Mouse (Mus musculus): ENCODE results near the gene Tmem39a. TPM values are rescaled to one million over a fixed set of nuclear protein-coding genes. Genes with fewer than 3 reads are reported as not detected.

Gene Tmem39a
- total RNA-seq, 4 experiments from 2014 or later, result 79.2 to 118 (median 92.6) TPM

DNA sequence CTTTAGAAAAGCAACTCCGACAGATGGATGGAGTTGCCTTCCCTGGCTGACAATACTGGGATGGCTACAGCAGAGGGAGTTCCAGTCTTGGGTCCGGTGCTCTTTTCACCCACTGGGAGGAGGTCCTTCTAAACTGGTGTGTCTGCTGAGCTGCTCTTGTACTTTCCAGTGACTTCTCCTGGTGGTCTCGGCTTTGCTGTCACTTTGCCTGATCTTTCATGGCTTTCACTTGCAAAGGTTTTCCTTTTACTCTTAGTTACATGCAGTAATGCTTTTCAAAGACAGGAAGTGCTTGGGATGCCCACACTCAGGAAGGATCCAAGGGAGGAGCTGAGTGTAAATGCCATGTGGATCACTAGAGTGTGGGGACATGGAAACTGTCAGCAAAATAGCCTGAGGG, 33.0 kb downstream of the Tmem39a start:
- no peak for DNase-seq

GRCm38 (mm10) chr16:38592026-38592678, 33.7 kb downstream of the Tmem39a start:
- no peak for DNase-seq

DNA sequence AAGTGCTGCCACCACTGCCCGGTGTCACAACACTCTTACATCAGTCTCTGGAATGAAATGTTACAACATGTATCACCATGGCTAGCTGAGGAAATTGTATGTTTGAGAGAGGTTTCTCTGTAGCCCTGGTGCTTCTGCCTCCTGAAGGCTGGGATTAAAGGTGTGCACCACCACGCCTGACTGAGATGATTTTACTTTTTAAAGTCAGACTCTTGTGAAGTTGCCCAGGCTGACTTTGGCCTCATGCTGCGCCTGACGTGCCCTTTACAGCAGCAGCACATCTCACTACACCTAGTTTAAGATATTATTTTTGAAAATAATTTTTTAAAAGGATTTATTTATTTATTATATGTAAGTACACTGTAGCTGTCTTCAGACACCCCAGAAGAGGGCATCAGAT, 34.4 kb downstream of the Tmem39a start:
- no peak for DNase-seq

GRCm38 (mm10) chr16:38594435-38594834, 35.9 kb downstream of the Tmem39a start:
- DNase-seq, result no peak

DNA sequence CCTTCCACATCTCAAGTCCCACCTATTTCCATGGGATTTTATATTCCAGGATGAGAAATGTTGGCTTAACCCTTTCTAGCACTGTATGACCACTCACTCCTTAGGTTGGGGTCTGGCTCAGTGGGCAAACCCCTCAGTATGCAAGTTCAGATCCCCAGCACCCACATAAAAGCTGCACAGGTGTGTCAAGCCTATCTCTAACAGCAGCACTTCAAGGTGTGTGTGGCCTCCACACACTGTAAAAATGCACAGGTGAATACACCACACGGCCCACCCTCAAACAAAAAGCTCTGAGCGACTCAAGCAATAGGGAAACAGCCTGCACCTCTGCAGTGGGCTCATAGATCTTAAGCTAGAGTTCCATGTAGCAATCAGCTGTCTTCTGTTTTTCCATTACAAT, 37.6 kb downstream of the Tmem39a start:
- no peak for DNase-seq

DNA sequence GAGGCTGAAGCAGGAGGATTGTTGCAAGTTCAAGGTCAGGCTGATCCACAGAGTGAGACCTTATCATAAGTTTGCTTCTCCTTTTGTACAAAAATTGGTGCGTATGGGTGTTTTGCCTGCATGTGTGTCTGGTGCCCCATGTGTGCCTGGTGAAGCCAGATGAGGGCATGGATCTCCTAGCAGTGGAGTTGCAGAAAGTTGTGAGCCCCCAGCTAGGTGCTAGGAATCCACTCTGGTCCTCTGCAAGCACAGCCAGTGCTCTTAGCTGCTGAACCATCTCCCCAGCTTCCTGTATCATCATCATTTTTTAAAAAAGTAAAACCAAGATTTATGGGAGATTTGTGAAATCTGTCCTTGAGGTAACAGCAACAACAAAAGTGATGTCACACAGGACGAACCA, 38.2 kb downstream of the Tmem39a start:
- no peak for DNase-seq

- no peak for DNase-seq
Measured at GRCm38 (mm10) chr16:38598986-38599680, 40.6 kb downstream of the Tmem39a start.

- no peak for DNase-seq
Measured at GRCm38 (mm10) chr16:38602989-38603804, 44.7 kb downstream of the Tmem39a start.

DNA sequence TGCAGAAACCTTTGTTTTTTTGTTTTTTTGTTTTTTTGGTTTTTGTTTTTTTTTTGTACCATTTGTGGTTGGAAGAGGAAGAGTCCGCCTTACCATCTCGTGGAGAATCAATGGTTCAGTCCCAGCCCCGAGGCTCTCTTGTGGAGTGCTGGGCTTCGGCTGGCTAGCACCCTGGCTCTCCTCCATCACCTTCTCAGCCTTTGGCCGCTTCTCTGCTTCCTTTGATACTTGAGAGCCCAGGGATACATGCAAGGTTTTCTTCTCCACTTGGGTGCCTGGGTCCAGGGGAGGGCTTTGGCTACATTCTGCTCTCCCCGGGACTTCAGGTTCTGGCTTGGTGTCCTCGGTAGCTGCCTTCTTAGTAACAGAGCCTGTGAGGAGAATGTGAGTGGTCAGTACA, 48.0 kb downstream of the Tmem39a start:
- DNase-seq, result no peak

DNA sequence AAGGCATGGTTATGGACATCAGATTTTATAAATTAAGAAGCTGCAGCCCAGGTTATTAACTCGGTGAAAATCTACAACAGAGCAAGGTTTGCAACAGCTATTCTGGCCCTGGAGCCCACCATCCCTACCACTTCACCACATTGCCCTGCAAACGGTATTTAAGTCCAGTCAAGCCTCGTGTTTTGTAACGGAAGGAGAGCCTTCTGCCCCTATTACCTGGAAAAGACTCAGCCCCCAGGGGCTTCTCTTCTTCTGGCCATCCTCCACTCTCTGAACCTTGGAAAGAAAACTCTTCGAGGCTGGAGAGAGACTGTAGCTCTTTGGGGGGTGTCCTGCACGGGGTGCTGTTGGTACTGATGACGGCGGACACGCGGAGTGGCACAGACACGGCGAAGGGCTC, 50.2 kb downstream of the Tmem39a start:
- DNase-seq, result no peak

GRCm38 (mm10) chr16:38609092-38609491, 50.6 kb downstream of the Tmem39a start:
- no peak for DNase-seq

DNA sequence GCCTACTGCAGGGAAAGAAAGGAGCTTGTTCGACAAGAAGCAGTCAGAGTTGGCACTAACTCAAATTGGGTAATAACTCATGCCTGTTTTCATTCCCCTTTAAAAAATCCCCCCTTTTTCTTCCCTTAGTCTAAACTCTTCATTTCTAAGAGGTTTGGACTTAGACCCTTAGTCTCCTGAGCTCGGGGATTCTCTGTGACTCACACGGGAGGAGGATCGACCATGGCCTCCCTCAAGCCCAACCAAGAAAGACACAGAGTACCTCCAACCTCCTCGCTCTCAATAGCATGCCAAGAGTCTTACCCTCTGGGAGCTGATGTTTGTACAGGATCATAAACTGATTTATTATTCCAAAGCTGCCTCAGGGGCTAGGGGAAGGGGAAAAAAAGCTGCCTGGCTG, 54.1 kb downstream of the Tmem39a start:
- no peak for DNase-seq

- DNase-seq, result no peak
Measured at GRCm38 (mm10) chr16:38613646-38614045, 55.1 kb downstream of the Tmem39a start.

DNA sequence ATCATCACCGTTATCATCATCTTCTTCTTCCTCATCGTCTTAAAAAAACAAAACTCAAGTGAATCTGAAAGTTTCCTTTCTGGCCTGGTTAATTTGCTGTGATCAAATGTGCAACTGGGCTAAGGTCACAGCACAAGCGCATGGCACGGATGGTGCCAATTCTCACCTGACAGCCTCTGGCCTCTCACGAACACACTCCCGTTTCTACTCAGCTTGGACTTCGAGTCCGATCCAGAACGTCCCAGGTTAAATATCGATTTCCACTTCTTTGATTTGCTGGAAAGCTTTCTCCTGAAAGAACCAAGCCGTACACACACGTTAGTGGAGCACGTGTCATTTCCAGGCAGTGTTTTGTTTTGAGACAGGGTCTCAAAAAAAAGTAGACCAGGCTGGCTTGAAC, 59.5 kb downstream of the Tmem39a start:
- DNase-seq, result no peak

DNA sequence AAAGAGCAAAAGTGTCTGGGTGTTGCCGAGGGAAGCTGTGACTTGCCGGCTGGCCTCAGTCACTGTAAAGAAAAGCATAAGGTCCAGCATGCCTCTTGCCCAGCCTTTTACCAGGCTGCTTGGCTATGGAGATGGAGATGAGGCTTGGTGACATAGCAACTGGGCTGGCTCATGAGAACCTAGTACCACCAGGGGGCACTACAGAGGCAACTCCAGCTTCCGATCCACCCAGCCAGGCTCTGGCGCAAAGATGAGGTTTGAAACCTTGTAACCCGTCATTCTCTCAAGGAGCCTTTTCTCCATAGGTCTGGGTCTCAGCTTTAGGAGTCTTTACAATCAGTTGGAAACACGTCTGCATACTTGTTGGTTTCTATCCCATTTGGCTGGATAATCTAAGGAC, 60.6 kb downstream of the Tmem39a start:
- peak; percentile 55 for DNase-seq

GRCm38 (mm10) chr16:38620696-38621450, 62.4 kb downstream of the Tmem39a start:
- peak; percentile 69 for DNase-seq

- DNase-seq, result no peak
Measured at GRCm38 (mm10) chr16:38622283-38622682, 63.8 kb downstream of the Tmem39a start.

- DNase-seq, result no peak
Measured at GRCm38 (mm10) chr16:38624303-38624702, 65.8 kb downstream of the Tmem39a start.

DNA sequence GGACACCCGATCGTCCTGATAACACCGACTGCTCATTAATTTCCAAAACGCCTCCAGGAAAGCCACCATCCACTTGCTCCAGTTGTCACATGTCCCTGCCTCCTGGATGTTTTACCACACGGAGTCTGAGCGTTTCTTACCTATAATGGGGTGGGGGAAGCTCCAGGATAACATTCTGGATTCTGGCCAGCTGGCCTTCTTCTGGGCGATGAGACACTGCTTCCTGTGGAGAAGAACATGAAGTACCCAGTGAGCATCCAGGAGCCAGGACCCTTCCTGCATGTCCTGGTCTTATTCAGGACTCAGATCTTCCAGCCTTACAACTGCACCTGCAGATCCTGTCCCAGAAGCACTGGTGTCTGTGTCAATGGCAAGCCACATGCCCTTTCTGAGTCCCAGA, 66.9 kb downstream of the Tmem39a start:
- no peak for DNase-seq

DNA sequence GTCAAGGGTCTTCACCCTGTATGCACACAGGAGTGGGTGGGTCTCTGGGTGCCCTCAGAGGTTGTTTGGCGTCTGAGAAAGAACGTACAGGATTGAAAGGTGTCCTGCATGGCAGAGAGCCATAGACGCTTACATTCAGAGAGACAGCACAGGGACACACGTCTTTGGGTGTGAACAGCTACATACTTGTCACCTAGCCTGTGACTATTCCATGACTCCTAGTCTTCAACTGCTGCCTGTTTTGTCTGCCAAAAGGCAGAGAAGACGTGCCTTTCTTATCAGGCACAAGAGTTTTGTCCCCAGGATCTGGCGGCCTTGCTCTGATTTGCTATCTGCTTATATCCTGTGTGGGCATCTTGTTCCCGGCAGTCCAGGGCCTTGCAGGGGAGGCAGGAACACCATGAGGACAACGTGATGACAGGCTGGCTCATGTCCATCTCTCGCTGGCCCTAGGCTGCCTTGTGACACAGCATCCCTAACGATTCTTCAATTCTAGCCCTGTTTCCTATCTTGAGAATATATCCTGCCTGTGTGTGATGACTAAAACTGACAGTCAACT, 67.4 kb downstream of the Tmem39a start:
- DNase-seq, result peak; percentile 45

GRCm38 (mm10) chr16:38632147-38632546, 73.6 kb downstream of the Tmem39a start:
- DNase-seq, result peak; percentile 49

DNA sequence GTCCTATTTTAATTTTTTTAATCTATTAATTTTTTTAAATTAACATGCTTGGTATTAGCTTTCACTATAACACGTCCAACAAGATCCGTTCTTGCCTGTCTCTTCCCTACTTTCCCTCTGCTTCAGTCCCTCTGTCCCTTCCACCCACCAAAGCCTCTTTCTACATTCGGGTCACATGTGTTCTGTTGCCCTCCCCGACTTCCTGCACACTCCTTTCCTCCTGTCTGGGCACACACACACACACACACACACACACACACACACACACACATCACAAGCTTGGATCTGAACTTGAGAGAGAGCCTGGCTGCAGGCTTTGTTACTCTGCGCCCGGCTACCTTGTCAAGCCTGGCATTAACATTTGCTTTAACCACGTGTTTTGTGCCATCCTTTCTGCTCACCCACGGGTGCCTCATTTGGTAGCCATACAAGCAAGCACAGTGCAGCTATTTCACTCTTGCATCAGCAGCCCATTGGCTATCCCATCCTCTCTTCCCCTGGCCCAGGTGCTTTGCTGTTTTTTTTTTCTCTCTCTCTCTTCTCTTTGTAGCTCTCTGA, 77.4 kb downstream of the Tmem39a start:
- no peak for DNase-seq

All from adrenal gland, adult 8-10 months (tissue).